Mouse (Mus musculus) C2C12 (cell line): ENCODE measurements around the gene Inhba. TPM values are rescaled to one million over a fixed set of nuclear protein-coding genes. Genes with fewer than 3 reads are reported as not detected.

Source experiments
- H3K27me3 ChIP-seq: one replicate; pipeline ENCODE4 v1.6.1; 2011; ENCODE audit not compliant: control insufficient read depth, insufficient read depth, insufficient read length
- H3K36me3 ChIP-seq: one replicate; pipeline ENCODE4 v1.6.1; 2011; ENCODE audit not compliant: control insufficient read depth, insufficient read depth
- H3K4me3 ChIP-seq: one replicate; pipeline ENCODE4 v1.5.1; 2011; ENCODE audit warnings: mild to moderate bottlenecking, control low read depth; ENCODE audit not compliant: poor library complexity, insufficient read depth, severe bottlenecking
- H3K79me2 ChIP-seq: one replicate; pipeline ENCODE4 v1.6.1; 2011; ENCODE audit not compliant: control insufficient read depth, insufficient read depth
- H3K79me3 ChIP-seq: one replicate; pipeline ENCODE4 v1.6.1; 2011; ENCODE audit warnings: low read depth, control low read depth
- H3ac ChIP-seq: one replicate; pipeline ENCODE3; 2011; ENCODE audit warnings: low read depth; ENCODE audit not compliant: control insufficient read depth, insufficient read length
- CEBPB ChIP-seq: IDR thresholded peaks from one replicate; pipeline ENCODE4 v1.6.1; 2011; ENCODE audit warnings: low read depth, mild to moderate bottlenecking, control low read depth, moderate library complexity
- CTCF ChIP-seq: IDR thresholded peaks from one replicate; pipeline ENCODE4 v1.5.1; 2011; ENCODE audit not compliant: control insufficient read depth, insufficient read depth, insufficient read length
- FOSL1 ChIP-seq: IDR thresholded peaks from one replicate; pipeline ENCODE4 v1.8.0; 2011; ENCODE audit warnings: mild to moderate bottlenecking, low read length; ENCODE audit not compliant: poor library complexity, insufficient read depth, severe bottlenecking
- MAX ChIP-seq: IDR thresholded peaks from one replicate; pipeline ENCODE4 v1.6.1; 2011; ENCODE audit warnings: mild to moderate bottlenecking, control low read depth
- MYOD1 ChIP-seq: IDR thresholded peaks from one replicate; pipeline ENCODE4 v1.6.1; 2011; ENCODE audit warnings: low read depth; ENCODE audit not compliant: control insufficient read depth, insufficient read length
- MYOG ChIP-seq: IDR thresholded peaks from one replicate; pipeline ENCODE4 v1.6.1; 2011; ENCODE audit not compliant: control insufficient read depth, insufficient read length; ENCODE audit errors: extremely low read depth
- USF1 ChIP-seq: IDR thresholded peaks from one replicate; pipeline ENCODE4 v1.6.1; 2011; ENCODE audit warnings: low read depth, mild to moderate bottlenecking, control low read depth, moderate library complexity
- polyA plus RNA-seq: library from polyadenylated mRNA; unstranded; fragments of >200 nt; fragmentation: generic; extraction: Trizol; gene quantifications from one replicate; pipeline ENCODE4 v1.2.1, GENCODE M21; 2012; ENCODE audit warnings: missing spikeins

The Inhba gene
- polyA plus RNA-seq, 1 experiment = 19.9 TPM

GRCm38 (mm10) chr13:16020659-16021058, 9.0 kb downstream of the Inhba start:
- peaks cover 44% of the 10 kb centered on the region for H3K36me3 ChIP-seq
- H3K4me3 ChIP-seq = no peak overlapping the region
- H3K79me3 ChIP-seq = peaks cover 78% of the 10 kb centered on the region
- H3K27me3 ChIP-seq = no peaks in the 10 kb centered on the region
- H3ac ChIP-seq = no peak overlapping the region
- no peak for TF ChIP-seq CTCF
- no peak for TF ChIP-seq MYOG
- no peak for TF ChIP-seq MYOD1
- no peak for TF ChIP-seq FOSL1
- TF ChIP-seq CEBPB = no peak
- TF ChIP-seq USF1 = no peak
- no peak for TF ChIP-seq MAX
- peaks cover 97% of the 10 kb centered on the region for H3K79me2 ChIP-seq

DNA sequence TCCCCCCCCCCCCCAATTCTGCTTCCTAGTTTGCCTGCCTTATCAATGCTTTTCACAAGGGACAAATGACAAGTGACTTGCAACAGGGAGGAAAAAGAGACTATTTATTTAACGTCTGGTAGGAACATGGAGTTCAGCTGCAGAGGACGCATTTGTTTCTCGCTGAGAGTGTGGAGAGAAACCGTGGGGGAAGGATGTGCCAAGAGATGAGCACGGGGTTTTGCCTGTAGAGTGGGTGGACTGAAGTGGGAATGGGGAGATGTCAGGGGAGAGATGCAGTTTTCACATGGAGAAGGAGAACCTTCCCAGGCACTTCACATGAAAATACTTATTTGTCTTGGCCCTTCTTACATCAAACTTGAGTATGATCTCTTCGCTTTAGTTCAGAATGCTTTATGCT, 9.5 kb downstream of the Inhba start:
- Histone ChIP-seq H3K4me3 (no peak overlapping the region), H3K36me3 (peaks cover 49% of the 10 kb centered on the region), H3K79me3 (peaks cover 72% of the 10 kb centered on the region), H3K27me3 (no peaks in the 10 kb centered on the region), H3ac (no peak overlapping the region), H3K79me2 (peaks cover 92% of the 10 kb centered on the region)
- TF ChIP-seq CEBPB (no peak), MYOD1 (no peak)

DNA sequence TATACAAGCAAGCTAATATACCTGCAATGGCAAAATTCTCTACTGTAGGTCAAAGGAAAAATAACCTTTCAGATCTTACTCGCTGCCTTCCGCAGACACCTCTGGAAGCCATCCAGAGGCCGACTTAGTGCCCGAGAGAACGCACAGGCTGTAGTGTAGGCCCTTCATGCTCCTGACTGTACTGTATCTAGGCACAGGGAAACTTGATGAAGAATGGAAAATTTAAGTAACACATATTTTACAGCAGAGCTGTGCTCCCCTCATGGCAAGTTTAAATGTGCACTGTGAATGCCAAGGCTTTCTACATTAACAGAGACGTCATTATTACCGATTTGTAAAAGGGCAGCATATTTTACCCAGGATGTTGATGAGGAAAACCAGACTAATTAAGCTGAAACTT, 10.2 kb downstream of the Inhba start:
- Histone ChIP-seq H3K79me2 (peaks cover 86% of the 10 kb centered on the region), H3ac (no peak overlapping the region), H3K79me3 (peaks cover 69% of the 10 kb centered on the region), H3K4me3 (no peak overlapping the region), H3K27me3 (no peaks in the 10 kb centered on the region), H3K36me3 (peaks cover 56% of the 10 kb centered on the region)
- TF ChIP-seq MYOD1 (no peak), MAX (no peak), MYOG (no peak), USF1 (no peak), CTCF (no peak), FOSL1 (no peak), CEBPB (no peak)

- no peaks in the 10 kb centered on the region for H3K27me3 ChIP-seq
- TF ChIP-seq CTCF (no peak), USF1 (no peak), CEBPB (no peak), MAX (no peak), MYOD1 (no peak), FOSL1 (no peak), MYOG (no peak)
- peaks cover 80% of the 10 kb centered on the region for H3K79me2 ChIP-seq
- H3K36me3 ChIP-seq = peaks cover 62% of the 10 kb centered on the region
- H3K4me3 ChIP-seq = no peak overlapping the region
- peaks cover 63% of the 10 kb centered on the region for H3K79me3 ChIP-seq
- H3ac ChIP-seq = no peak overlapping the region
Observed at GRCm38 (mm10) chr13:16022536-16022935, 10.9 kb downstream of the Inhba start.

GRCm38 (mm10) chr13:16023070-16024039, 11.7 kb downstream of the Inhba start:
- no peak overlapping the region for H3K4me3 ChIP-seq
- H3K79me3 ChIP-seq = peaks cover 56% of the 10 kb centered on the region
- H3K27me3 ChIP-seq = no peaks in the 10 kb centered on the region
- H3K79me2 ChIP-seq = peaks cover 71% of the 10 kb centered on the region
- no peak overlapping the region for H3ac ChIP-seq
- peaks cover 62% of the 10 kb centered on the region for H3K36me3 ChIP-seq
- no peak for TF ChIP-seq MYOG
- TF ChIP-seq MYOD1 = no peak
- TF ChIP-seq MAX = no peak
- no peak for TF ChIP-seq CEBPB
- TF ChIP-seq CTCF = no peak
- TF ChIP-seq FOSL1 = no peak
- no peak for TF ChIP-seq USF1

GRCm38 (mm10) chr13:16030557-16031057, 19.0 kb downstream of the Inhba start:
- H3K79me3 ChIP-seq = no peaks in the 10 kb centered on the region
- H3K79me2 ChIP-seq = no peaks in the 10 kb centered on the region
- no peak overlapping the region for H3K4me3 ChIP-seq
- peaks cover 35% of the 10 kb centered on the region for H3K36me3 ChIP-seq
- H3ac ChIP-seq = no peak overlapping the region
- TF ChIP-seq FOSL1 (no peak), MYOG (no peak), CTCF (no peak), CEBPB (no peak), MYOD1 (no peak), MAX (no peak), USF1 (no peak)
- H3K27me3 ChIP-seq = no peaks in the 10 kb centered on the region
